Mouse (Mus musculus) erythroblast, embryonic 14.5 days (primary cell): ENCODE results near the gene Acsl1.

Experiments
- GATA1 ChIP-seq: IDR thresholded peaks from 2 replicates; pipeline ENCODE4 v1.6.1; 2012; ENCODE audit warnings: low read length, inconsistent platforms, mixed read lengths
- TAL1 ChIP-seq: IDR thresholded peaks from 3 replicates; pipeline ENCODE4 v1.6.1; 2012; ENCODE audit warnings: low read length, inconsistent platforms, mixed read lengths

DNA sequence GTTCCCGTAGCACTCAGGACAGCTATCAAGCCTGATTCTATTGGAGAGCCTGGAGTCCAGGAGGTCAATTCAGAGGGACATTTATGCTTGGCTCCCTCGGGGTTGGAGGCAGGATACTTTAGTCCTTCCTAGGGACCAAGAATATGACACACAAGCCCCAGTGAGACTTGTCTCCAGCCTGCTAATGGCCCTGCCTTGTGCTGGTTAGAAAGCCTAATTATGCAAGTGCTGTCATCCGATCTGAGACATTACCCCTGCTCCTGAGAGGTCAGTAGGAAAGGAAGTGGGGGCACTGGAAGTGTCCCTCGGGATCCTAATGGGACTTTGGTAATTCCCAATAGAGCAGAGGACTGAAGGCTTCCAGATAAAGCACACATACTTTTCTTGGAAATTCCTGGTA lies 59.7 kb downstream of the Acsl1 start:
- TF ChIP-seq TAL1 (no peak), GATA1 (no peak)
